Mouse (Mus musculus): ENCODE data around the gene Olfr1375. TPM values are rescaled to one million over a fixed set of nuclear protein-coding genes. Genes with fewer than 3 reads are reported as not detected.
"Not testable (repeated sequence)": the region's sequence is repeated elsewhere in the genome, so short reads cannot be mapped to it uniquely, and the experiment has no call there.

The Olfr1375 gene
- total RNA-seq (2021): not detected

- not testable (repeated sequence) for DNase-seq
Measured at GRCm38 (mm10) chr11:51047809-51048208, at the start of gene Olfr1375. Olfr1375 (plus strand) TSS chr11:51048109.

GRCm38 (mm10) chr11:51003296-51003695 lies 44.6 kb upstream of the Olfr1375 start, which contains the start of gene Olfr51:
Olfr51 (plus strand) TSS chr11:51003596.
- no peak for DNase-seq

GRCm38 (mm10) chr11:51011821-51012220 lies 36.1 kb upstream of the Olfr1375 start:
- DNase-seq: peak; percentile 81

GRCm38 (mm10) chr11:51013936-51014335 lies 34.0 kb upstream of the Olfr1375 start, which contains the start of gene Olfr54:
Olfr54 (plus strand) TSS chr11:51014236.
- DNase-seq: no peak

GRCm38 (mm10) chr11:51016341-51016740 lies 31.6 kb upstream of the Olfr1375 start:
- DNase-seq: no peak

- not testable (repeated sequence) for DNase-seq
Measured at GRCm38 (mm10) chr11:51026811-51027210, 21.1 kb upstream of the Olfr1375 start.

GRCm38 (mm10) chr11:51029381-51029780 lies 18.5 kb upstream of the Olfr1375 start:
- not testable (repeated sequence) for DNase-seq

GRCm38 (mm10) chr11:51030225-51030624 lies 17.7 kb upstream of the Olfr1375 start:
- DNase-seq: no peak

- DNase-seq: peak; percentile 32
Measured at GRCm38 (mm10) chr11:51032851-51033250, 15.1 kb upstream of the Olfr1375 start.

GRCm38 (mm10) chr11:51034141-51034540 lies 13.8 kb upstream of the Olfr1375 start:
- DNase-seq: not testable (repeated sequence)

GRCm38 (mm10) chr11:51035951-51036350 lies 12.0 kb upstream of the Olfr1375 start:
- DNase-seq: peak; percentile 70

GRCm38 (mm10) chr11:51044776-51045175 lies 3.1 kb upstream of the Olfr1375 start:
- not testable (repeated sequence) for DNase-seq

GRCm38 (mm10) chr11:51051678-51052077 lies 3.8 kb downstream of the Olfr1375 start:
- DNase-seq: no peak

- no peak for DNase-seq
Measured at GRCm38 (mm10) chr11:51053230-51053629, 5.3 kb downstream of the Olfr1375 start.

- DNase-seq: peak; percentile 73
Measured at GRCm38 (mm10) chr11:51059151-51059571, 11.3 kb downstream of the Olfr1375 start, which contains the start of gene Zfp354a. Zfp354a (plus strand) TSS chr11:51059257.

GRCm38 (mm10) chr11:51059640-51060039 lies 11.7 kb downstream of the Olfr1375 start:
- DNase-seq: no peak

GRCm38 (mm10) chr11:51060981-51061380 lies 13.1 kb downstream of the Olfr1375 start:
- DNase-seq: peak; percentile 13

GRCm38 (mm10) chr11:51063276-51063675 lies 15.4 kb downstream of the Olfr1375 start:
- DNase-seq: no peak

- no peak for DNase-seq
Measured at GRCm38 (mm10) chr11:51063841-51064240, 15.9 kb downstream of the Olfr1375 start.

- DNase-seq: no peak
Measured at GRCm38 (mm10) chr11:51084527-51084926, 36.6 kb downstream of the Olfr1375 start.

GRCm38 (mm10) chr11:51085269-51085668 lies 37.4 kb downstream of the Olfr1375 start:
- DNase-seq: no peak
